Mouse (Mus musculus): Measurements from ENCODE around the gene Tfe3.

DNA sequence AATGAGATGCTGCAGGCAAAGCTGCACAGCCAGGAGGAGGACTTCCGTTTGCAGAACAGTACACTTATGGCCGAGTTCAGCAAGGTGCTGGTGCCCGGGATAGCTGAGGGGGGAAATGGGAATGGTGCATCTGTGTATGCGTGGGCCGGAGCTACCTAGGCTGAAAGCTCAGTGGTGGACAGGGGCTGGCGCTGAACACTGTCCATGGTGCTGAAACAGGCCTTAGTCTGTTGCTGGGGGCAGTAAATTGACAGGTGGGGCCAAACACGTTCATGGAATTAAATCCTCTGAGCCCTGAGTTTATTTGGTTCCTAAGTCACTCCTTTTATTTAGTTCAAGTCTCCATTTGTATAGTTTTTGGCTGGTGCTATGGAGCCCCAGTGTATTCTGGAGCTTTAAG is 32.7 kb downstream of the Tfe3 start:
- TF ChIP-seq CTCF (IDR thresholded peaks at IDR 0.05; ENCODE audit: low read depth) (no peak), EP300 (IDR thresholded peaks at IDR 0.05; ENCODE audit: low read depth) (no peak)

All from liver, embryonic 14.5 days (tissue).